Mouse (Mus musculus) lung, adult 2 months (tissue): Measurements from ENCODE around the gene Tmem211.

Experiments used
- CTCF ChIP-seq: fragments of 200-500 bp; IDR thresholded peaks from 2 replicates; pipeline ENCODE4 v1.5.1; 2011; ENCODE audit warnings: mild to moderate bottlenecking, low read length, control low read depth; ENCODE audit not compliant: insufficient read depth
- POLR2A ChIP-seq: fragments of 200-500 bp; IDR thresholded peaks from 2 replicates; pipeline ENCODE4 v1.6.1; 2011; ENCODE audit warnings: low read depth, mild to moderate bottlenecking, control low read depth, low read length, borderline replicate concordance; ENCODE audit errors: extremely low read depth

GRCm38 (mm10) chr5:113190558-113190957 lies 36.2 kb upstream of the Tmem211 start:
- TF ChIP-seq CTCF, result no peak
- no peak for TF ChIP-seq POLR2A
